Mouse (Mus musculus): Measurements from ENCODE around the gene Pdxdc1. TPM values are rescaled to one million over a fixed set of nuclear protein-coding genes. Genes with fewer than 3 reads are reported as not detected.

Pdxdc1 gene
- total and polyA plus RNA-seq, 3 experiments: 36.0 to 64.2 TPM; not detected in 1

GRCm38 (mm10) chr16:13951245-13951644, 48.3 kb upstream of the Pdxdc1 start:
- no peaks in the 10 kb centered on the region for H3K4me1 ChIP-seq (ENCODE audit: control insufficient read depth in 1 of 2, insufficient read depth in 2 of 2, low read length in 2 of 2)

DNA sequence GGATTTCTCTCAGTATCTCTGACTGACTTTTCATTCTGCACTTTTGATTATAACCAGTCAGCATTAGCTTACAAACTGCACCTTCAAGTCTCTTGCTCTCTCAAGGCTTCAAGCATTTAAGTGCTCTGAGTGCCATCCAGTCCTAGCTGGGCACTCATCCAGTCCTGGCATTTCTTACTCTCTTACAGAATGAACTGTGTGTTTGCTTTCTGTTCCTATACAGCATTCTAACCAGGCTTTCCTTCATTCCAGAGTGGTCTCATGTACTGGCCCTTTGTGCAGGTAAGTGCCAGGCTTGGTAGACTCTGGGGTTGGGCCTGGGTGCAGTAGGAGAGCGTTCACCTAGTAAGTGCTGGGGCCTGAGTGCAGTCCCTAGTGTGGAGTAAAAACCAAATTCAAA, 43.4 kb upstream of the Pdxdc1 start:
- Histone ChIP-seq H3K79me2 (ENCODE audit: control insufficient read depth, insufficient read depth, low read length, poor library complexity) (no peaks in the 10 kb centered on the region), H3K27ac (ENCODE audit: control insufficient read depth, low read depth, low read length) (no peak overlapping the region), H3K9me3 (replicated peaks; ENCODE audit: insufficient read depth, low read length) (no peaks in the 10 kb centered on the region), H3K36me3 (ENCODE audit: control insufficient read depth in 1 of 2, insufficient read depth in 2 of 2, low read length in 2 of 2) (peaks cover 0 to 4% of the 10 kb centered on the region in 2 experiments; a peak in 2 of 4 replicates), H3K4me3 (ENCODE audit: control insufficient read depth in 1 of 2, insufficient read depth in 1 of 2, low read depth in 2 of 2, low read length in 2 of 2) (no peak overlapping the region), H3K9ac (ENCODE audit: control insufficient read depth, low read depth, low read length, poor library complexity, severe bottlenecking) (no peak overlapping the region), H3K4me1 (ENCODE audit: control insufficient read depth in 1 of 2, insufficient read depth in 2 of 2, low read length in 2 of 2) (peaks cover 0 to 2% of the 10 kb centered on the region in 2 experiments; a peak in 1 of 4 replicates), H3K27me3 (ENCODE audit: control insufficient read depth in 1 of 2, insufficient read depth in 2 of 2, low read length in 2 of 2) (no peaks in the 10 kb centered on the region)
- TF ChIP-seq SMC3 (IDR thresholded peaks at IDR 0.05; ENCODE audit: low read depth, low read length) (no peak), NELFE (IDR thresholded peaks at IDR 0.05; ENCODE audit: low read depth, low read length) (no peak), E2F4 (IDR thresholded peaks at IDR 0.05; ENCODE audit: borderline replicate concordance, low read depth, low read length) (no peak), MEF2A (IDR thresholded peaks at IDR 0.05; ENCODE audit: extremely low read depth, insufficient replicate concordance, low read depth, low read length, poor library complexity, severe bottlenecking) (no peak), TAL1 (IDR thresholded peaks at IDR 0.05; ENCODE audit: low read length) (no peak), CTCF (IDR thresholded peaks at IDR 0.05 in 2 of 3, conservative IDR thresholded peaks at IDR 0.05 in 1 of 3; ENCODE audit: control insufficient read depth in 1 of 3, insufficient read depth in 1 of 3, low read depth in 2 of 3, low read length in 3 of 3, poor library complexity in 1 of 3, severe bottlenecking in 1 of 3) (no peak), RCOR1 (IDR thresholded peaks at IDR 0.05; ENCODE audit: low read depth, low read length) (no peak), ZNF384 (IDR thresholded peaks at IDR 0.05; ENCODE audit: low read depth, low read length) (no peak), CHD1 (IDR thresholded peaks at IDR 0.05; ENCODE audit: low read depth, low read length) (no peak), RAD21 (IDR thresholded peaks at IDR 0.05; ENCODE audit: low read depth, low read length) (no peak), TCF12 (IDR thresholded peaks at IDR 0.05; ENCODE audit: low read depth, low read length) (no peak), UBTF (IDR thresholded peaks at IDR 0.05; ENCODE audit: borderline replicate concordance, insufficient read depth, low read depth, low read length) (no peak), EP300 (IDR thresholded peaks at IDR 0.05; ENCODE audit: low read depth in 1 of 2, low read length in 2 of 2) (no peak), SIN3A (IDR thresholded peaks at IDR 0.05; ENCODE audit: low read length) (no peak), TBP (IDR thresholded peaks at IDR 0.05; ENCODE audit: low read depth, low read length) (no peak), MYB (IDR thresholded peaks at IDR 0.05; ENCODE audit: low read depth, low read length) (no peak), USF2 (IDR thresholded peaks at IDR 0.05; ENCODE audit: borderline replicate concordance in 1 of 2, insufficient read depth in 1 of 2, low read depth in 1 of 2, low read length in 2 of 2) (no peak)
- no peak for DNase-seq (ENCODE audit: low read depth, low spot score)

More at GRCm38 (mm10) chr16:13951245-13951644, 48.3 kb upstream of the Pdxdc1 start:
- no peaks in the 10 kb centered on the region for H3K9me3 ChIP-seq (replicated peaks; ENCODE audit: insufficient read depth, low read length)
- no peak for TF ChIP-seq POLR2AphosphoS2 (IDR thresholded peaks at IDR 0.05; ENCODE audit: low read length)
- no peak for TF ChIP-seq CTCF (IDR thresholded peaks at IDR 0.05 in 2 of 3, conservative IDR thresholded peaks at IDR 0.05 in 1 of 3; ENCODE audit: control insufficient read depth in 1 of 3, insufficient read depth in 1 of 3, low read depth in 2 of 3, low read length in 3 of 3, poor library complexity in 1 of 3, severe bottlenecking in 1 of 3)
- TF ChIP-seq USF1 (IDR thresholded peaks at IDR 0.05; ENCODE audit: low read depth, low read length): no peak
- TF ChIP-seq JUND (IDR thresholded peaks at IDR 0.05; ENCODE audit: low read depth, low read length): no peak
- no peak for TF ChIP-seq MAZ (IDR thresholded peaks at IDR 0.05; ENCODE audit: low read depth, low read length)
- no peaks in the 10 kb centered on the region for H3K79me2 ChIP-seq (ENCODE audit: control insufficient read depth, insufficient read depth, low read length, poor library complexity)
- H3K27ac ChIP-seq (ENCODE audit: control insufficient read depth, low read depth, low read length): no peak overlapping the region
- no peaks in the 10 kb centered on the region for H3K27me3 ChIP-seq (ENCODE audit: control insufficient read depth in 1 of 2, insufficient read depth in 2 of 2, low read length in 2 of 2)
- no peak overlapping the region for H3K4me3 ChIP-seq (ENCODE audit: control insufficient read depth in 1 of 2, insufficient read depth in 1 of 2, low read depth in 2 of 2, low read length in 2 of 2)
- no peak for DNase-seq (ENCODE audit: low read depth, low spot score)
- H3K9ac ChIP-seq (ENCODE audit: control insufficient read depth, low read depth, low read length, poor library complexity, severe bottlenecking): no peak overlapping the region
- no peaks in the 10 kb centered on the region for H3K36me3 ChIP-seq (ENCODE audit: control insufficient read depth in 1 of 2, insufficient read depth in 2 of 2, low read length in 2 of 2)

Data from MEL (cell line).